Mouse (Mus musculus) CH12.LX (cell line): ENCODE data around the gene Diaph2. TPM values are rescaled to one million over a fixed set of nuclear protein-coding genes. Genes with fewer than 3 reads are reported as not detected.

Source experiments
- DNase-seq: peaks from one replicate; pipeline ENCODE4 v3.0.0-alpha.2; 2013; ENCODE audit errors: extremely low read depth
- H3K27ac ChIP-seq: 2 replicates; pipeline ENCODE4 v1.5.1; 2012; ENCODE audit warnings: low read depth, mild to moderate bottlenecking, control low read depth, moderate library complexity; ENCODE audit not compliant: insufficient read depth
- H3K27me3 ChIP-seq: replicated peaks from 2 replicates; pipeline ENCODE3; 2012; ENCODE audit warnings: inconsistent platforms
- H3K36me3 ChIP-seq, 2 experiments: replicated peaks in 1 of 2; 2 replicates each; pipeline versions ENCODE3 to v1.6.1; 2012; ENCODE audit warnings: inconsistent platforms in 1 of 2, low read length in 1 of 2, mild to moderate bottlenecking in 1 of 2, mixed read lengths in 1 of 2, moderate library complexity in 1 of 2; ENCODE audit not compliant: control insufficient read depth in 1 of 2, insufficient read depth in 1 of 2
- H3K4me1 ChIP-seq, 2 experiments: 2 replicates each; pipeline ENCODE4 v1.6.1; 2012; ENCODE audit warnings: inconsistent platforms in 1 of 2, moderate library complexity in 1 of 2; ENCODE audit not compliant: insufficient read depth in 2 of 2, control insufficient read depth in 1 of 2
- H3K4me2 ChIP-seq: 2 replicates; pipeline ENCODE4 v1.6.1; 2012; ENCODE audit warnings: low read depth, mild to moderate bottlenecking, control low read depth; ENCODE audit not compliant: poor library complexity, insufficient read depth, severe bottlenecking
- H3K4me3 ChIP-seq, 3 experiments: fragments of 150-350 bp in 1 of 3; sonication (generic) in 1 of 3; replicated peaks in 1 of 3; 2 replicates each; pipeline versions ENCODE3 to v1.5.1; 2011 to 2012; ENCODE audit warnings: low read depth in 2 of 3, low read length in 2 of 3, mild to moderate bottlenecking in 2 of 3, moderate library complexity in 2 of 3, control low read depth in 1 of 3, improper control_type of control experiment in 1 of 3, inconsistent platforms in 1 of 3, mixed read lengths in 1 of 3; ENCODE audit not compliant: poor library complexity in 1 of 3
- H3K79me2 ChIP-seq: replicated peaks from 2 replicates; pipeline ENCODE4 v1.6.1; 2012; ENCODE audit warnings: mild to moderate bottlenecking, moderate library complexity; ENCODE audit not compliant: control insufficient read depth, poor library complexity, insufficient read depth, severe bottlenecking; ENCODE audit errors: extremely low read depth
- H3K9ac ChIP-seq: 2 replicates; pipeline ENCODE4 v1.6.1; 2012; ENCODE audit warnings: low read depth, mild to moderate bottlenecking, control low read depth, moderate library complexity; ENCODE audit not compliant: insufficient read depth
- H3K9me3 ChIP-seq: replicated peaks from 2 replicates; pipeline ENCODE3; 2012; ENCODE audit warnings: low read length, inconsistent platforms, mixed read lengths
- CTCF ChIP-seq, 2 experiments: IDR thresholded peaks in 1 of 2; conservative IDR thresholded peaks in 1 of 2; 2 replicates each; pipeline ENCODE4 v1.5.1; 2011 to 2012; ENCODE audit warnings: low read depth in 2 of 2, low read length in 2 of 2, improper control_type of control experiment in 1 of 2, inconsistent platforms in 1 of 2, mild to moderate bottlenecking in 1 of 2, moderate library complexity in 1 of 2
- E2F4 ChIP-seq: IDR thresholded peaks from 2 replicates; pipeline ENCODE4 v1.6.1; 2011; ENCODE audit warnings: low read depth, low read length, improper control_type of control experiment; ENCODE audit not compliant: insufficient replicate concordance
- EP300 ChIP-seq: IDR thresholded peaks from 2 replicates; pipeline ENCODE4 v1.6.1; 2011; ENCODE audit warnings: low read length, improper control_type of control experiment
- GABPA ChIP-seq: IDR thresholded peaks from 2 replicates; pipeline ENCODE4 v1.6.1; 2012; ENCODE audit warnings: low read depth, low read length, improper control_type of control experiment, inconsistent platforms; ENCODE audit not compliant: insufficient replicate concordance
- HCFC1 ChIP-seq: IDR thresholded peaks from 2 replicates; pipeline ENCODE4 v1.6.1; 2012; ENCODE audit warnings: low read depth, mild to moderate bottlenecking, inconsistent platforms, low read length, improper control_type of control experiment
- IRF4 ChIP-seq: IDR thresholded peaks from 2 replicates; pipeline ENCODE4 v1.6.1; 2014; ENCODE audit warnings: low read depth, mild to moderate bottlenecking, inconsistent platforms, low read length, improper control_type of control experiment
- MAZ ChIP-seq: IDR thresholded peaks from 2 replicates; pipeline ENCODE4 v1.6.1; 2012; ENCODE audit warnings: low read depth, mild to moderate bottlenecking, inconsistent platforms, low read length, improper control_type of control experiment, moderate library complexity
- MYC ChIP-seq: IDR thresholded peaks from 2 replicates; pipeline ENCODE4 v1.6.1; 2011; ENCODE audit warnings: low read depth, mild to moderate bottlenecking, improper control_type of control experiment, low read length
- POLR2AphosphoS2 ChIP-seq: IDR thresholded peaks from 2 replicates; pipeline ENCODE4 v1.6.1; 2011; ENCODE audit warnings: low read depth, low read length, improper control_type of control experiment
- RCOR1 ChIP-seq: conservative IDR thresholded peaks from 2 replicates; pipeline ENCODE4 v1.6.1; 2012; ENCODE audit warnings: low read depth, mild to moderate bottlenecking, inconsistent platforms, low read length, improper control_type of control experiment
- TCF12 ChIP-seq: IDR thresholded peaks from 2 replicates; pipeline ENCODE4 v1.6.1; 2014; ENCODE audit warnings: low read depth, mild to moderate bottlenecking, inconsistent platforms, low read length, improper control_type of control experiment
- UBTF ChIP-seq: IDR thresholded peaks from 2 replicates; pipeline ENCODE4 v1.6.1; 2012; ENCODE audit warnings: low read depth, mild to moderate bottlenecking, inconsistent platforms, low read length, improper control_type of control experiment, moderate library complexity
- USF1 ChIP-seq: IDR thresholded peaks from 2 replicates; pipeline ENCODE4 v1.6.1; 2014; ENCODE audit warnings: low read depth, mild to moderate bottlenecking, inconsistent platforms, low read length, improper control_type of control experiment
- ZC3H11A ChIP-seq: IDR thresholded peaks from 2 replicates; pipeline ENCODE4 v1.6.1; 2012; ENCODE audit warnings: low read depth, mild to moderate bottlenecking, inconsistent platforms, low read length, improper control_type of control experiment
- ZKSCAN1 ChIP-seq: IDR thresholded peaks from 2 replicates; pipeline ENCODE4 v1.6.1; 2012; ENCODE audit warnings: low read depth, inconsistent platforms, low read length, improper control_type of control experiment, borderline replicate concordance
- dilution Hi-C: fragments of 300-500 bp; cut with MboI; formaldehyde crosslinking; loops from 2 replicates; pipeline ENCODE4 v1.14.3; 2020; ENCODE audit warnings: low sequenced_read_pairs; ENCODE audit not compliant: extremely low pct_unique_long_range_greater_than_20kb, extremely low pct_ligation_motif_present
- in situ Hi-C: fragments of 300-500 bp; cut with MboI; formaldehyde crosslinking; loops from 3 replicates; pipeline ENCODE4 v1.14.3; 2019; ENCODE audit warnings: low sequenced_read_pairs, low pct_ligation_motif_present, low pct_unique_long_range_greater_than_20kb, mixed read lengths
- polyA plus RNA-seq: library from polyadenylated mRNA; unstranded; fragments of >175 nt; gene quantifications from 2 replicates; pipeline ENCODE4 v1.2.1, GENCODE M21; 2012; ENCODE audit warnings: low read depth; ENCODE audit not compliant: insufficient read length
- total RNA-seq, 2 experiments: library from RNA; depleted of rRNA; stranded (reverse); fragments of 300-350 nt in 1 of 2; fragments of >200 nt in 1 of 2; gene quantifications; 2 replicates each; pipeline ENCODE4 v1.2.3; 2012 to 2014

Gene Diaph2
- total and polyA plus RNA-seq, 3 experiments: not detected

DNA sequence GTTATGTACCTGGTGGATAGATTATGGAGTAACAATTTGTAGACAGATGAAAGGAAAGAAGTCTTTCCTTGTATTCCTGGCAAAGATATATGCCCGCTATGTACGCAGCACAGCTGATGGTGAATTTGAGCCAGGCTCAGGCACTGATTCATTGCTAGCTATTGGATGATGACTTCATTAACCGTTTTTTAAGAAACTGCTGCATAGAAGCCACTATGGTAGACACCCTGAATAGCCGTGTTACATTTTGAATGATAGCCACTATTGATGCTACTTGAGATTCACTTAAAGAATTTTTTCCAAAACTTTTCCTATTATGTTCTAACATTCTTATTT is 702.9 kb downstream of the Diaph2 start:
- no peak for DNase-seq
- dilution Hi-C loops: no loop called here
- in situ Hi-C loops: no loop called here

DNA sequence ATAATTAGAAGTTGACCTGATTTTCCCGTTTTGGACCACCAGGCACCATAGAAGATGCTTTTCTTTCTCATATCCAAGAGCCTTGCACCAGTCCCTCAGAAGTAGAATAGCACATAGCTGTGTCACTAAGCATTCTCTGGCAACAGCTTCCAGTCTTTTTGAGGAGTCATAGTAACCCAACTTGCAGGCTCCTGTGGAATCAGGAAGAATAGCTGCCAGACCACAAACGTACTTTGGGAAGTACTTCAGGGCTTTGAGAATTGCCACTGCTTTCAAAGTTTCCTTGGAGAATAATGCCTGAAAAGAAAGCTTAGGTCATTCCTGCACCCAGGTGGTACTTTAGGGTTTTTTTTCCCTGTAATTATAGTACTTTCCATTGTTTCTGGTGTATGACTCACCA is 723.6 kb downstream of the Diaph2 start:
- TF ChIP-seq ZKSCAN1: no peak
- no peak for TF ChIP-seq HCFC1
- TF ChIP-seq IRF4: no peak
- dilution Hi-C loops: no loop called here
- Histone ChIP-seq H3K4me2 (no peak overlapping the region), H3K4me3 (no peak overlapping the region), H3K27me3 (no peaks in the 10 kb centered on the region), H3K79me2 (no peaks in the 10 kb centered on the region), H3K36me3 (no peaks in the 10 kb centered on the region), H3K9me3 (peaks cover 2% of the 10 kb centered on the region), H3K9ac (no peak overlapping the region), H3K4me1 (no peaks in the 10 kb centered on the region), H3K27ac (no peak overlapping the region)
- no peak for DNase-seq
- in situ Hi-C loops: no loop called here

More for the DNA sequence above, 702.9 kb downstream of the Diaph2 start:
- H3K27me3 ChIP-seq: no peaks in the 10 kb centered on the region
- no peaks in the 10 kb centered on the region for H3K36me3 ChIP-seq
- no peaks in the 10 kb centered on the region for H3K4me1 ChIP-seq
- no peak overlapping the region for H3K4me2 ChIP-seq
- TF ChIP-seq ZKSCAN1 (no peak), USF1 (no peak), POLR2AphosphoS2 (no peak), EP300 (no peak), UBTF (no peak), ZC3H11A (no peak), MYC (no peak), E2F4 (no peak), HCFC1 (no peak), RCOR1 (no peak)
- TF ChIP-seq, all 38 proteins: peak for 0
- Histone ChIP-seq H3K79me2 (no peaks in the 10 kb centered on the region), H3K4me3 (no peak overlapping the region), H3K9ac (no peak overlapping the region), H3K9me3 (no peaks in the 10 kb centered on the region), H3K27ac (no peak overlapping the region)

DNA sequence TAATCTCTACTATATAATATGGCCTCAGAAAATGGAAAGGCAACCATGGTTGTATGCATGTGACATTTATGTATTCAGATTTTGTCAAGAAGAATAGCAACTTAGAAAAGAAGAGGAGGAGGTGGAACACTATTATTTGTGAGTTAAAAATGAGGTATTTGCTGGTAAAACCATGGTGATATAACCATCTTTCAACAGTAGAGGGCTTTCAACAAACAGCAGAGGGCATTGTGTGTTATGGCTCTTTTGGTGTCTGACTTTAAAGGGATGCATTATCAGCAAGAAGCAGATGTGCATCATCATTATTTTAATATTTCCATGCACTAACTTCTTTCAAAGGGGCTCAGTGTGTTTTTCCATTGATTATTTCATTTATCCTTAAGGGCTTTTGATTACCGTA is 731.3 kb downstream of the Diaph2 start:
- in situ Hi-C loops: no loop called here
- Histone ChIP-seq H3K4me3 (no peak overlapping the region), H3K27ac (no peak overlapping the region), H3K9me3 (peaks cover 8% of the 10 kb centered on the region), H3K9ac (no peak overlapping the region), H3K4me2 (no peak overlapping the region), H3K79me2 (no peaks in the 10 kb centered on the region), H3K36me3 (no peaks in the 10 kb centered on the region), H3K27me3 (no peaks in the 10 kb centered on the region), H3K4me1 (no peaks in the 10 kb centered on the region)
- DNase-seq: no peak
- TF ChIP-seq ZC3H11A (no peak), CTCF (conservative IDR thresholded peaks at IDR 0.05 in 1 of 2, IDR thresholded peaks at IDR 0.05 in 1 of 2; ENCODE audit: low read depth in 2 of 2, low read length in 2 of 2) (no peak), MYC (no peak), TCF12 (no peak), GABPA (no peak), USF1 (no peak), MAZ (no peak)
- dilution Hi-C loops: no loop called here
